Mouse (Mus musculus): ENCODE results near the gene Rps16. TPM values are rescaled to one million over a fixed set of nuclear protein-coding genes. Genes with fewer than 3 reads are reported as not detected.
"Not testable (repeated sequence)": the region's sequence is repeated elsewhere in the genome, so short reads cannot be mapped to it uniquely, and the experiment has no call there.

The Rps16 gene
- total RNA-seq, 1 experiment = 1,678 TPM

GRCm38 (mm10) chr7:28384162-28384561 is 33.7 kb downstream of the Rps16 start:
- H3K4me1 ChIP-seq (ENCODE audit: control insufficient read depth in 2 of 2, insufficient read depth in 2 of 2, low read length in 2 of 2, poor library complexity in 1 of 2) = peaks cover 15 to 23% of the 10 kb centered on the region in 2 experiments; a peak in 3 of 4 replicates
- H3K9ac ChIP-seq (ENCODE audit: insufficient read depth, low read depth, low read length, poor library complexity, severe bottlenecking) = no peak overlapping the region
- TF ChIP-seq CHD2 (IDR thresholded peaks at IDR 0.05; ENCODE audit: low read depth, low read length) (no peak), ZNF384 (IDR thresholded peaks at IDR 0.05; ENCODE audit: low read depth, low read length) (no peak), HCFC1 (IDR thresholded peaks at IDR 0.05; ENCODE audit: borderline replicate concordance, insufficient read depth, low read length) (no peak), MAFK (IDR thresholded peaks at IDR 0.05; ENCODE audit: insufficient read depth, low read depth, low read length) (no peak), ZC3H11A (IDR thresholded peaks at IDR 0.05; ENCODE audit: borderline replicate concordance, low read depth, low read length) (no peak)
- H3K36me3 ChIP-seq (ENCODE audit: control insufficient read depth, insufficient read depth, low read length, poor library complexity, severe bottlenecking) = peaks cover 4% of the 10 kb centered on the region
- H3K4me3 ChIP-seq (ENCODE audit: insufficient read depth in 1 of 2, low read depth in 1 of 2, low read length in 2 of 2, poor library complexity in 1 of 2, severe bottlenecking in 1 of 2) = no peak overlapping the region
- no peak for DNase-seq (ENCODE audit: low read depth, low spot score)
- in situ Hi-C loops (cut with MboI; ENCODE audit: low sequenced_read_pairs in 2 of 2, unreplicated experiment in 2 of 2) = no loop called here
- H3K9me3 ChIP-seq (ENCODE audit: control insufficient read depth, insufficient read depth, low read depth, low read length) = no peaks in the 10 kb centered on the region
- H3K27ac ChIP-seq (ENCODE audit: insufficient read depth, low read depth, low read length, poor library complexity, severe bottlenecking) = no peak overlapping the region

DNA sequence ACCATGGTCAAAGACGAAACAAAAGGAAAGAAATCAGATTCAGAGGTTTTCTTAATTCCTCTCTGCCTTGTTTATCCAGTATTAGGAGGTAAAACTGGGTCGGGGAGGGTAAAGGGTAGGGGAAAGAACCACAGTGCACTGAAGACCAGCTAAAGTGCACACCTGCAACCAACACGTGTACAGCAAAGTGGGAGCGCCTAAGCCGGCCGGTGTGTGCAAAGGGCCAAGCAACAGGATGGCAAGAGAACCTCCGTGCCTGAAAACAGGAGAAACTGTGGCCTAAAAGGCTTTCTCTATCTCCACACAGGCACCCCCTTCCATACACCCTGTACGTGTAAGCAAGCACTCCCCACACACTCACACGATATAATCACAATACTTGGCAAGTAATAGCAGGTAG is 34.7 kb downstream of the Rps16 start:
- Histone ChIP-seq H3K27ac (ENCODE audit: insufficient read depth, low read depth, low read length, poor library complexity, severe bottlenecking) (no peak overlapping the region), H3K36me3 (ENCODE audit: control insufficient read depth, insufficient read depth, low read length, poor library complexity, severe bottlenecking) (peaks cover 12% of the 10 kb centered on the region)
- in situ Hi-C loops (cut with MboI; ENCODE audit: low sequenced_read_pairs in 2 of 2, unreplicated experiment in 2 of 2) = no loop called here

DNA sequence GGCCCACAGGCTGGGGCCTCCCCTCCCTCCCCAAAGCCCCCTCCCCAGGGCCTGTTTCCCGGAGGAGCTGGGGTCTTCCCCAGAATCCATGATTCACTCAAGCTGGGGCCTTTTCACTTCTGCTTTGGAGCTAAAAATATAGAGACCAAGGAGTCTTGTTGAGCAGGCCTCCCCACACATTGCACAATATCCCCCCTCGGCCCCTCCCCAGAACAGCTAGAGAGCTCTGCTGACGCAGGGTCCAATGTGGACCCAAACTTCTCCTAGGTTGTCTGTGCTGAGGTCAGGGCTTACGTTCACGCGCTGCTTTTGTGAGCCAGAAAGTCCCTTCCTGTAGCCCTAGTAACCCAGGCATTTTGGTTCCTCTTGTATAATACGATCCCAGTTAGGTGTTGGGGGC is 35.6 kb downstream of the Rps16 start:
- peak overlapping the region; percentile 4; the same call in 1 of the 2 replicates for H3K9ac ChIP-seq (ENCODE audit: insufficient read depth, low read depth, low read length, poor library complexity, severe bottlenecking)
- no peaks in the 10 kb centered on the region for H3K9me3 ChIP-seq (ENCODE audit: control insufficient read depth, insufficient read depth, low read depth, low read length)
- in situ Hi-C loops (cut with MboI; ENCODE audit: low sequenced_read_pairs in 2 of 2, unreplicated experiment in 2 of 2) = no loop called here
- no peak for DNase-seq (ENCODE audit: low read depth, low spot score)
- H3K4me3 ChIP-seq (ENCODE audit: insufficient read depth in 1 of 2, low read depth in 1 of 2, low read length in 2 of 2, poor library complexity in 1 of 2, severe bottlenecking in 1 of 2) = no peak overlapping the region
- peaks cover 17% of the 10 kb centered on the region for H3K36me3 ChIP-seq (ENCODE audit: control insufficient read depth, insufficient read depth, low read length, poor library complexity, severe bottlenecking)
- TF ChIP-seq CHD2 (IDR thresholded peaks at IDR 0.05; ENCODE audit: low read depth, low read length) (no peak), HCFC1 (IDR thresholded peaks at IDR 0.05; ENCODE audit: borderline replicate concordance, insufficient read depth, low read length) (no peak), MAFK (IDR thresholded peaks at IDR 0.05; ENCODE audit: insufficient read depth, low read depth, low read length) (no peak), ZC3H11A (IDR thresholded peaks at IDR 0.05; ENCODE audit: borderline replicate concordance, low read depth, low read length) (no peak), ZNF384 (IDR thresholded peaks at IDR 0.05; ENCODE audit: low read depth, low read length) (no peak)
- peaks cover 11 to 20% of the 10 kb centered on the region in 2 experiments; a peak in 3 of 4 replicates for H3K4me1 ChIP-seq (ENCODE audit: control insufficient read depth in 2 of 2, insufficient read depth in 2 of 2, low read length in 2 of 2, poor library complexity in 1 of 2)
- H3K27ac ChIP-seq (ENCODE audit: insufficient read depth, low read depth, low read length, poor library complexity, severe bottlenecking) = no peak overlapping the region

More for the DNA sequence above, 34.7 kb downstream of the Rps16 start:
- no peak overlapping the region for H3K9ac ChIP-seq (ENCODE audit: insufficient read depth, low read depth, low read length, poor library complexity, severe bottlenecking)
- no peak for DNase-seq (ENCODE audit: low read depth, low spot score)
- H3K9me3 ChIP-seq (ENCODE audit: control insufficient read depth, insufficient read depth, low read depth, low read length) = no peaks in the 10 kb centered on the region
- TF ChIP-seq MAFK (IDR thresholded peaks at IDR 0.05; ENCODE audit: insufficient read depth, low read depth, low read length) = no peak
- no peak for TF ChIP-seq ZC3H11A (IDR thresholded peaks at IDR 0.05; ENCODE audit: borderline replicate concordance, low read depth, low read length)
- no peak for TF ChIP-seq ZNF384 (IDR thresholded peaks at IDR 0.05; ENCODE audit: low read depth, low read length)
- no peak for TF ChIP-seq CHD2 (IDR thresholded peaks at IDR 0.05; ENCODE audit: low read depth, low read length)
- TF ChIP-seq HCFC1 (IDR thresholded peaks at IDR 0.05; ENCODE audit: borderline replicate concordance, insufficient read depth, low read length) = no peak
- peaks cover 15 to 23% of the 10 kb centered on the region in 2 experiments; a peak in 3 of 4 replicates for H3K4me1 ChIP-seq (ENCODE audit: control insufficient read depth in 2 of 2, insufficient read depth in 2 of 2, low read length in 2 of 2, poor library complexity in 1 of 2)
- no peak overlapping the region for H3K4me3 ChIP-seq (ENCODE audit: insufficient read depth in 1 of 2, low read depth in 1 of 2, low read length in 2 of 2, poor library complexity in 1 of 2, severe bottlenecking in 1 of 2)

DNA sequence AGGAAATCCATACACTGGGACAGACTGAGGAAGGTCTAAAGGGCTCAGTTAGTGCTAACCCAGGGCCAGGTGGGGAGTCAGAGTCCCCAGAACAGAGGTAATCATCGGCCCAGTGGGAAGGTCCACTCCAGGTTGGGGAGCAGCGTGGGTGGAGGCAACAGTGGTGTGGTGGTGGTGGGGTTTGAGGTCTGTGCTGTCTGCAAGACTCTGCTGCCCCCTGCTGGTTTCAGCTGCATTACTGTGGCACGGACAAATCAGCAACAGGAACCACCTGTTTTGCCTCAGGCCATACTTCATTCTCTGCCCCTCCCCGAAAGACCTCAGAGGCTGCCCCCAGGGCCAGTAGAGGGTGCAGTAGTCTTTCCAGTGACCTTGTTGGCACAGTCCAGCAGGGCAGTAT is 36.0 kb downstream of the Rps16 start:
- in situ Hi-C loops (cut with MboI; ENCODE audit: low sequenced_read_pairs in 2 of 2, unreplicated experiment in 2 of 2) = no loop called here
- peak; percentile 86 for DNase-seq (ENCODE audit: low read depth, low spot score)
- Histone ChIP-seq H3K9me3 (ENCODE audit: control insufficient read depth, insufficient read depth, low read depth, low read length) (no peaks in the 10 kb centered on the region), H3K9ac (ENCODE audit: insufficient read depth, low read depth, low read length, poor library complexity, severe bottlenecking) (peak overlapping the region; percentile 4; the same call in 1 of the 2 replicates), H3K4me3 (ENCODE audit: insufficient read depth in 1 of 2, low read depth in 1 of 2, low read length in 2 of 2, poor library complexity in 1 of 2, severe bottlenecking in 1 of 2) (no peak overlapping the region), H3K27ac (ENCODE audit: insufficient read depth, low read depth, low read length, poor library complexity, severe bottlenecking) (no peak overlapping the region), H3K36me3 (ENCODE audit: control insufficient read depth, insufficient read depth, low read length, poor library complexity, severe bottlenecking) (peaks cover 17% of the 10 kb centered on the region), H3K4me1 (ENCODE audit: control insufficient read depth in 2 of 2, insufficient read depth in 2 of 2, low read length in 2 of 2, poor library complexity in 1 of 2) (peaks cover 8 to 19% of the 10 kb centered on the region in 2 experiments; a peak in 3 of 4 replicates)
- TF ChIP-seq CHD2 (IDR thresholded peaks at IDR 0.05; ENCODE audit: low read depth, low read length) (no peak), MAFK (IDR thresholded peaks at IDR 0.05; ENCODE audit: insufficient read depth, low read depth, low read length) (no peak), ZC3H11A (IDR thresholded peaks at IDR 0.05; ENCODE audit: borderline replicate concordance, low read depth, low read length) (peak; percentile 77), HCFC1 (IDR thresholded peaks at IDR 0.05; ENCODE audit: borderline replicate concordance, insufficient read depth, low read length) (no peak; the same call in 1 of the 2 replicates), ZNF384 (IDR thresholded peaks at IDR 0.05; ENCODE audit: low read depth, low read length) (no peak)

- H3K4me1 ChIP-seq (ENCODE audit: control insufficient read depth in 2 of 2, insufficient read depth in 2 of 2, low read length in 2 of 2, poor library complexity in 1 of 2) = peaks cover 5 to 17% of the 10 kb centered on the region in 2 experiments; a peak in 3 of 4 replicates
- H3K9me3 ChIP-seq (ENCODE audit: control insufficient read depth, insufficient read depth, low read depth, low read length); DNase-seq (ENCODE audit: low read depth, low spot score); H3K4me3 ChIP-seq (ENCODE audit: insufficient read depth in 1 of 2, low read depth in 1 of 2, low read length in 2 of 2, poor library complexity in 1 of 2, severe bottlenecking in 1 of 2); H3K9ac ChIP-seq (ENCODE audit: insufficient read depth, low read depth, low read length, poor library complexity, severe bottlenecking); in situ Hi-C loops (cut with MboI; ENCODE audit: low sequenced_read_pairs in 2 of 2, unreplicated experiment in 2 of 2); H3K27ac ChIP-seq (ENCODE audit: insufficient read depth, low read depth, low read length, poor library complexity, severe bottlenecking): not testable (repeated sequence)
- peaks cover 17% of the 10 kb centered on the region for H3K36me3 ChIP-seq (ENCODE audit: control insufficient read depth, insufficient read depth, low read length, poor library complexity, severe bottlenecking)
Observed at GRCm38 (mm10) chr7:28386877-28387276, 36.4 kb downstream of the Rps16 start.

GRCm38 (mm10) chr7:28387384-28387783 is 36.9 kb downstream of the Rps16 start:
- H3K9ac ChIP-seq (ENCODE audit: insufficient read depth, low read depth, low read length, poor library complexity, severe bottlenecking); in situ Hi-C loops (cut with MboI; ENCODE audit: low sequenced_read_pairs in 2 of 2, unreplicated experiment in 2 of 2); H3K4me3 ChIP-seq (ENCODE audit: insufficient read depth in 1 of 2, low read depth in 1 of 2, low read length in 2 of 2, poor library complexity in 1 of 2, severe bottlenecking in 1 of 2); DNase-seq (ENCODE audit: low read depth, low spot score); H3K27ac ChIP-seq (ENCODE audit: insufficient read depth, low read depth, low read length, poor library complexity, severe bottlenecking); H3K9me3 ChIP-seq (ENCODE audit: control insufficient read depth, insufficient read depth, low read depth, low read length): not testable (repeated sequence)
- Histone ChIP-seq H3K36me3 (ENCODE audit: control insufficient read depth, insufficient read depth, low read length, poor library complexity, severe bottlenecking) (peaks cover 17% of the 10 kb centered on the region), H3K4me1 (ENCODE audit: control insufficient read depth in 2 of 2, insufficient read depth in 2 of 2, low read length in 2 of 2, poor library complexity in 1 of 2) (peaks cover 5 to 14% of the 10 kb centered on the region in 2 experiments; a peak in 3 of 4 replicates)
